Mouse (Mus musculus) brain, embryonic 18.5 days (tissue): ENCODE results near the gene Lyplal1.

Experiments used
- DNase-seq: peaks from one replicate; pipeline ENCODE4 v3.0.0-alpha.2; 2012; ENCODE audit warnings: low read depth, low spot score

Gene Lyplal1

GRCm38 (mm10) chr1:186116701-186117488 lies at the start of gene Lyplal1:
Lyplal1 (minus strand) TSS chr1:186117310.
- peak; percentile 80 for DNase-seq

- DNase-seq: no peak
Observed at GRCm38 (mm10) chr1:186163616-186164015, 46.5 kb upstream of the Lyplal1 start.

DNA sequence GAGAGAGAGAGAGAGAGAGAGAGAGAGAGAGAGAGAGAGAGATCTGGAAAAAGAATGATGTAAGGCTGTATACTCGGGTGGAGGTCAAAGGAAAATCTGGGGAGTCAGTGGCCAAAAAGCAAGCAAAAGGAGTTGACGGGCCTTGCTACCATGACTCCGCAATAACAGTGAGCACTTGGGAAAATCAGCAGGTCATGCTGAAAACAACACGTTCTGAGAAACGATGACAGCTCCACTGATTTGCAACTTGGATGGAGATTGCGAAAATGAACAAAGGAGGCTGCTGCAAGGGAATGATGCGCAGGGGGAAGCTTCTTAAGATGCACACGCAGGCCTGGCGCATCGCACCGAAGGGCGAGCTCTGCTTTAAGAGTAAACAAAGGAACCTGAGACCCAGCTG lies 46.1 kb upstream of the Lyplal1 start:
- no peak for DNase-seq

GRCm38 (mm10) chr1:186150376-186150775 lies 33.3 kb upstream of the Lyplal1 start:
- no peak for DNase-seq

DNA sequence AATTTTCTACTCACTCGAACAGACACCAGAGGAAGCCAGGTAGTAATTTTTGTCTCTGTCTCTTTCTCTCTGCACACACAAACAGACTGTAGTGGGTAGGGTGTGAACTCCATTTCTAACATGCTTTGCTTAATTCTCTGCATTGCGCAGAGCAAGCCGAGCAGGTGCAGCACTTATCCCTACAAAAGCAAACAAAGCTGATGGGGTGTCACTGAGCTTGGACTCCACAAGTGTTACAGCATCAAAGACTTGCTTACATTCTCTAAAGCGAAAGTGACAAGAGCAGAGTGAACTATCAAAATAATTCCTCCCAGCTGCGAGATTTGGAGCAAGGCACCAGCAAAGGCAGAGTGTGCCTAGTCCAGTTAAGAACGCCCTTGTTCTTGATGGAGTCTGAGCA lies 28.3 kb upstream of the Lyplal1 start:
- no peak for DNase-seq

DNA sequence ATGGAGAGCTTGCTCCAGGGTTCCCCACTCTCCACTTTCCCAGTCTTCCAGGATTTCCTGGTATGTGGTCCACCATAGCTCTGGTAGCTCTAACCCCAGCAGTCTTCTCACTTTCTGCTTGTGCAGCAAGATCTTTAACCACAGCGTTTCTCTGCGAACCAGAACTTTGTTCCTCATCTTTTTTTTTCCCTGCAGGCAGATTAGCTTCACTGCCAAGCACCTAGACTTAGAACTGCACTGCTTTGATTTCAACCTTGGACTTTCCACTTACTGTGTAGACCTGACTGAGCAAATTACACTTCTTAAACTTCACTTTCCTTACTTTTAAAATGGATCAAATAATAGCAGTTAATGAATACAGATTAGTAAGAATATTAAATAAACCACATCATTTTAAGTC lies 23.1 kb upstream of the Lyplal1 start:
- no peak for DNase-seq

- DNase-seq: peak; percentile 61
Observed at GRCm38 (mm10) chr1:186137873-186138272, 20.8 kb upstream of the Lyplal1 start.

- no peak for DNase-seq
Observed at GRCm38 (mm10) chr1:186136636-186137380, 19.7 kb upstream of the Lyplal1 start.

- no peak for DNase-seq
Observed at GRCm38 (mm10) chr1:186131465-186131864, 14.4 kb upstream of the Lyplal1 start.

DNA sequence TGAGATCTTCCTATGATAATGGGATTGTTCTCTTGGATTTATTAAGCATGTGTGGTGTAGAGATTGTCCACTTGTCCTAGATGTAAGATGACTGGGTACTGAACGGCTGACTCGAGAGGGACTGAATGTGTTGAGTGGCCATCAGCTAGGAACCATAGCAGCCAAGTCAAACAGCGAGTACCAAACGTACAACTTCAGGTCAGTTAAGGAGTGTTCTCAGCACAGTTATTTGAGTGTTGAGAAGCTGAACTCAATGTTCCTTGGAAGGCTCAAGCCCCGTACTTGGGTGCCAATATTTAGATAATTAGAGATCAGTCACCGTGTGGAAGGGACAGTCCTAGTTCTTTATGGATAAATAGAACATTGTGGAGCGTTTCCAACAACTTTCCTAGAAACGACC lies 11.8 kb upstream of the Lyplal1 start:
- no peak for DNase-seq

DNA sequence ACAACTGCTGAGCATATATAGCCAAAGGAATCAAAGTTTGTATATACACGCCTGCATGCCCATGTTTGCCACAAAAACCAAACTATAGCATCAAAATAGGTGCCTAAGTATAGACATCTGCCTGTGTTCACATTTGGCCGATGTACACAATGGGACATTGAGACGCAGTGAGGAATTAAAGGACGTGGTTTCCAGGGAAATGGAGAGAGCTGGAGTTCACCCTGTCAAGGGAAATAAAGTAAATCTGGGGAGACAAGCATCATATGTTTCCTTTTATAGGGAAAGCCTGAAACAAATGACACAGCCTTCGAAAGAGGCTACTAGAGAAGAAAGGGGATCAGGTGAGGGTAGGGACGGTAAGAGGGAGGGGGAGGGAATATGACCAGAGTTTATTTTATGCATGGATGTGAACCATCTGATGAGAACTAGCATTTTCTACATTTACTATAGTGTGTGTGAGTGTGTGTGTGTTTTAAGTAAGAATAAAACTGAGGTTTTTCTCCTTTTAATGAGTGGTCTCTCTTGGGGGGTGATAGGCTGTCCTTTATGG lies 9.3 kb upstream of the Lyplal1 start:
- no peak for DNase-seq

DNA sequence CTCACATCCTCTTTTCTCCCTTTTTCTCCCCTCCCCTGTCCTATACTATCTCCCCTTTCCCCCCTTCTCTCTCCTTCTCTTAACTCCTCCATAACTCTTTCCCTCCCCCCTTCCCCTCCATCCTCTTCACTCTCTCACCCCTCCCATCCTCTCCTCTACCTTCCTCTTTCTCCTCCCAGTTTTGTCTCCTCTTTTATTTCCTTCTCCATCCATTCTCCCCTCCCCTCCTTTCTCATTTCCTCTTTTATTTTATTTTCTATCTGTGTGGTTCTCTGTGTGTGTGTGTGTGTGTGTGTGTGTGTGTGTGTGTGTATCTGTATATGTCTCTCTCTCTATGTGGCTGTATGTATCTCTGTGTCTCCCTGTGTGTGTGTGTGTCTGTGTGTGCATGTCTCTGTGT lies 6.6 kb upstream of the Lyplal1 start:
- DNase-seq: no peak

DNA sequence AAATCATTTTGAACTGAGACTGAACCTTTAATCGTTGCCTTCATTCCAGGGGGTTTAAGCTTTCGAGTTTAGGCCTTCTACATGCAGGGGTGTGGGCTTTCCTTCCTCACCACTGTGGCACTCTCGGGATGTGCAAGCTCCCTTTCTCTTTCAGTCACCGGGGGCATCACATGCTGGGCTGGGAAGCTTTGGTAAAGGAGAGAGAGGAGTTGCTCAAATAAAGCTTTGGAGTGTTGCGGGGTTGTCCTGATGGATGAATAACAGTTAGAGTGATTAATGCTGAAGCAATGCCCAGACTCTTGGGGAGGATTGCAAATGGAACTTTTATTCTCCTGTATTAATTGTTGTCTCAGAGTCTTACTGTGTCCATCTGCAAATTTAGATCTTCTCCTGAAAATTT lies 2.7 kb upstream of the Lyplal1 start:
- no peak for DNase-seq

GRCm38 (mm10) chr1:186116086-186116600 lies 967 bp downstream of the Lyplal1 start:
- DNase-seq: no peak

DNA sequence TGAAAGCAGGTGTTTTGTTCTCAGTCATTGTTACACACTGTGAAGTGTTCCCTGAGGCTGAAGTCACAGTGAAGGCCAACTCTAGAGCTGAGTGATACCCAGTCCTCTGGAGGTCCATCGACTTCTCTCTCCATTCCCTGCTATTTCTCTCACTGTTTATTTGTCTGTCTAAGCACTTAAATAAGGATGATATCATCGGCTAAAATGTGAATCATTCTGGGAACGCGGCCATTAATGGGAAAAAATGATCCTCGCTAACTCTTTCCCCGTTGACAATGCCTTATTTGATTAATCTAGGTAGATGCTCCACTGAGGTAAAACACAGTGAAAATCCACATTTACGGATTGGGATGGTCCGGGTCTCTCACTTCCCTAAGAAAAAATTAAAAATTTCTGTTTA lies 14.8 kb downstream of the Lyplal1 start:
- no peak for DNase-seq

- peak; percentile 26 for DNase-seq
Observed at GRCm38 (mm10) chr1:186066266-186066897, 50.7 kb downstream of the Lyplal1 start.

- no peak for DNase-seq
Observed at GRCm38 (mm10) chr1:186060041-186060440, 57.1 kb downstream of the Lyplal1 start.

- DNase-seq: no peak
Observed at GRCm38 (mm10) chr1:186054227-186054626, 62.9 kb downstream of the Lyplal1 start.

DNA sequence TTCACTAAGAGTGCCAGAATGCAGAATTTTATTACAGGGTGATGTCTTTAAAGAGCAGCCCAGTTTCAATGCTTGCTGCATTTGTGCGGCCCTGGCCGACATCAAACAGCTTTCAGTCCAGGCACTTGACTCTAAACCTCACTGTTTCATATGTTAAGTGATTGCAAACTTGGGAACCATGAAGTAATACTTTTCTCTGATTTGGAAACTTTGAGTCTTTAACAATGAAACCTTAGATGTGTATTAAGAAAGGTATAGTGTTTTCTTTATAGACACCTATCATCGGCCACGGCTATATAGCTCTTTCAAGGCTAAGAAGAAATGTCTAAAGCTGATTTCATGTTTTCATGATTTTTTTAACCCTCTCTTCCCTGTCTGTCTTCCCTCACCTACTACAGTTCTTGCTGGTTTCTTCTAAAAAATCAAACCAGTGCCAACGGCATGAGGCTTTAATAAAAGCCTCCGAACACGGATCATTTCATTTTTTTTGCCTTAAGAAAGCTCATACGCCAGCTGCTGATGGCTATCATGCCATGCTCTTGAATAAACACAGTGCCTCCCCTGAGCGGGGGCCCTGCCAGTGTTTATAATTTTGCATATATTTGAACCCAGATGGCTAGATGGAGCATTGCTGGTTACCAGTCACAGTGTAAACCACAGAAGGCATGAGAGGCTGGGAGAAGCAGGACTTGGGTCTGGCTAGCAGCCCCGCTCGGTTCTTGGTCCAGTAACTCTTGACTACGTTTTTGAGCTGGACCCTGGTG lies 63.6 kb downstream of the Lyplal1 start:
- no peak for DNase-seq

DNA sequence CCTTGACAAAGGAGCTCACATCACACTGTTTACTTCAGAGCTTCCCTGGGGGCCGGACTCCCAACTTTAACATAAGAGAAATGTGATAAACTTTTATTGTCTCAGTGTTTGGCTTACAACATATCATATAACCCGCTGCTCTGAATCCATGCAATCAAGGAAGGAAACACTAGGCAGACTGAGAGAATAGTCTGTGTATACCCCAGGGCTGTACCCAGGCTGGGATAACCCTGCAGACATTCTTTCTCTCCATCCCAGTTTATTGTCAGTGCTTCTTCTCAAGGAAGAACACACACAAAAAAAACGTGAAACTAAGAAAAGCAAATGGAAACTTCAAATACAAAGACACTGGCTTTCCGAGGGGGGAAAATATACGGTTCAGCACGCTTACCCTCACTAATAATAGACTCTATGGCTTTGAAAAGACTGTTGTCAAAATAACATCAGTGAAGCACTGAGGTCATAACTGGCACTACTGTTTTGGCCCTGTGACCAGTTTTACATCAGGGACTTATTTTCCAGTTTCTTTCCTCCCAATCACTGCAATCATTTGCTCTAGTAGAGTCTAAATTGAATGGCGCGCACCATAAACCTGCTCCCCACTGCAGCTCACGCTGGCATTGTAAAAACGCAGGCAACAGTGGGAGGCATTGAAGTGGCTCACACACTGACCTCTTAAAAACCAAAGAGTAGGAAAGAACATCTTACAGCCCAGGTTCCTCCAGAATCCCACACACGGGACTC lies 73.2 kb downstream of the Lyplal1 start:
- no peak for DNase-seq

GRCm38 (mm10) chr1:186041841-186042240 lies 75.3 kb downstream of the Lyplal1 start:
- no peak for DNase-seq
